Mouse (Mus musculus) left cerebral cortex, adult 2 months (tissue): Measurements from ENCODE around the gene Slc6a18. TPM values are rescaled to one million over a fixed set of nuclear protein-coding genes. Genes with fewer than 3 reads are reported as not detected.
A peak's percentile ranks its signal among the peaks of the same experiment; 100 is the strongest.
"Not testable (repeated sequence)": the region's sequence is repeated elsewhere in the genome, so short reads cannot be mapped to it uniquely, and the experiment has no call there.

Experiments used
- DNase-seq, 2 experiments: peaks; one replicate each; pipeline ENCODE4 v3.0.0; 2021 to 2022; ENCODE audit warnings: low spot score in 2 of 2, mixed read lengths in 1 of 2; ENCODE audit errors: extremely low spot score in 1 of 2
- H3K27ac ChIP-seq: fragments of 200-600 bp; 2 replicates; pipeline ENCODE4 v1.8.1; 2022
- H3K4me3 ChIP-seq: fragments of 200-600 bp; 2 replicates; pipeline ENCODE4 v1.8.1; 2022
- CTCF ChIP-seq: fragments of 200-600 bp; IDR thresholded peaks from 2 replicates; pipeline ENCODE4 v1.8.1; 2022; ENCODE audit warnings: antibody characterized with exemption, mild to moderate bottlenecking, moderate library complexity
- intact Hi-C: fragments of 180-260 bp; cut with DNase I; formaldehyde crosslinking; loops from one replicate; pipeline ENCODE4 v1.15.1; 2025
- long read RNA-seq, 2 experiments: library from polyadenylated mRNA; stranded (forward); transcript quantifications; one replicate each; pipeline ENCODE4 v2.0.0; 2021; ENCODE audit warnings: borderline mapping rate in 2 of 2
- total RNA-seq, 2 experiments: library from RNA; stranded (reverse); gene quantifications; 2 replicates each; pipeline ENCODE4 v1.2.3; 2021

The Slc6a18 gene
- total RNA-seq = not detected
- long read RNA-seq, experiment 1 = 0 reads
- long read RNA-seq, experiment 2 = 0 reads

GRCm38 (mm10) chr13:73677853-73678252, at the start of gene Slc6a18:
Gene Slc6a18 (minus strand): TSS chr13:73678023.
- no peak for TF ChIP-seq CTCF
- Histone ChIP-seq H3K4me3 (no peak within 1 kb of the TSS), H3K27ac (no peak within 1 kb of the TSS)
- intact Hi-C loops = no loop called here
- no peak for DNase-seq

- no peak for TF ChIP-seq CTCF
- intact Hi-C loops = no loop called here
- no peak overlapping the region for H3K4me3 ChIP-seq
- no peak for DNase-seq
- no peak overlapping the region for H3K27ac ChIP-seq
These were observed 47.5 kb upstream of the Slc6a18 start for GRCm38 (mm10) chr13:73725315-73725714.

- peak; percentile 72 for TF ChIP-seq CTCF
- Histone ChIP-seq H3K4me3 (no peak overlapping the region), H3K27ac (no peak overlapping the region)
- intact Hi-C loops = no loop called here
- peak; percentile 20 to 29 for DNase-seq
These were observed 45.4 kb upstream of the Slc6a18 start for GRCm38 (mm10) chr13:73723081-73723668.

GRCm38 (mm10) chr13:73720241-73720640, 42.4 kb upstream of the Slc6a18 start:
- no peak for DNase-seq
- Histone ChIP-seq H3K4me3 (no peak overlapping the region), H3K27ac (no peak overlapping the region)
- TF ChIP-seq CTCF = no peak
- intact Hi-C loops = no loop called here

GRCm38 (mm10) chr13:73718225-73718624, 40.4 kb upstream of the Slc6a18 start:
- TF ChIP-seq CTCF = peak; percentile 87
- H3K4me3 ChIP-seq = no peak overlapping the region
- no peak overlapping the region for H3K27ac ChIP-seq
- intact Hi-C loops = loop anchor here (1.0 to 5.0 kb wide), 4 partner anchors 104 to 584 kb away; no protein-coding TSS in a partner anchor
- peak; percentile 76 to 87 for DNase-seq

GRCm38 (mm10) chr13:73714020-73714419, 36.2 kb upstream of the Slc6a18 start:
- TF ChIP-seq CTCF = peak; percentile 57
- no peak overlapping the region for H3K27ac ChIP-seq
- H3K4me3 ChIP-seq = no peak overlapping the region
- DNase-seq = no peak
- intact Hi-C loops = loop anchor here (1.0 kb wide), 1 partner anchor 68 kb away; no protein-coding TSS in a partner anchor

- TF ChIP-seq CTCF = no peak
- intact Hi-C loops = no loop called here
These were observed 35.4 kb upstream of the Slc6a18 start for GRCm38 (mm10) chr13:73713204-73713603.

GRCm38 (mm10) chr13:73712228-73712627, 34.4 kb upstream of the Slc6a18 start:
- TF ChIP-seq CTCF = no peak
- intact Hi-C loops = no loop called here

More at GRCm38 (mm10) chr13:73713204-73713603, 35.4 kb upstream of the Slc6a18 start:
- H3K27ac ChIP-seq = no peak overlapping the region
- no peak for DNase-seq
- no peak overlapping the region for H3K4me3 ChIP-seq

GRCm38 (mm10) chr13:73711803-73712202, 34.0 kb upstream of the Slc6a18 start:
- TF ChIP-seq CTCF = no peak
- intact Hi-C loops = no loop called here
- H3K27ac ChIP-seq = no peak overlapping the region
- no peak overlapping the region for H3K4me3 ChIP-seq
- DNase-seq = no peak

More at GRCm38 (mm10) chr13:73712228-73712627, 34.4 kb upstream of the Slc6a18 start:
- DNase-seq = no peak
- H3K4me3 ChIP-seq = no peak overlapping the region
- no peak overlapping the region for H3K27ac ChIP-seq

- no peak for DNase-seq
- no peak for TF ChIP-seq CTCF
- no peak overlapping the region for H3K27ac ChIP-seq
- intact Hi-C loops = no loop called here
- H3K4me3 ChIP-seq = no peak overlapping the region
These were observed 33.4 kb upstream of the Slc6a18 start for GRCm38 (mm10) chr13:73711221-73711620.

- DNase-seq = no peak
- Histone ChIP-seq H3K27ac (no peak overlapping the region), H3K4me3 (no peak overlapping the region)
- no peak for TF ChIP-seq CTCF
- intact Hi-C loops = no loop called here
These were observed 31.7 kb upstream of the Slc6a18 start for GRCm38 (mm10) chr13:73709491-73709890.

GRCm38 (mm10) chr13:73704694-73705325, 27.0 kb upstream of the Slc6a18 start, which contains the start of gene Slc6a19:
Gene Slc6a19 (minus strand): TSS chr13:73704865.
- TF ChIP-seq CTCF = no peak
- H3K4me3 ChIP-seq = no peak within 1 kb of the TSS
- no peak for DNase-seq
- intact Hi-C loops = no loop called here
- H3K27ac ChIP-seq = no peak within 1 kb of the TSS

- H3K4me3 ChIP-seq, H3K27ac ChIP-seq, DNase-seq, intact Hi-C loops: not testable (repeated sequence)
These were observed 25.7 kb upstream of the Slc6a18 start for GRCm38 (mm10) chr13:73703486-73703885.
